Mouse (Mus musculus) CH12.LX (cell line): ENCODE measurements around the gene Cldnd2. TPM values are rescaled to one million over a fixed set of nuclear protein-coding genes. Genes with fewer than 3 reads are reported as not detected.

ENCODE experiments used
- DNase-seq: peaks from one replicate; pipeline ENCODE4 v3.0.0-alpha.2; 2013; ENCODE audit errors: extremely low read depth
- H3K27ac ChIP-seq: 2 replicates; pipeline ENCODE4 v1.5.1; 2012; ENCODE audit warnings: low read depth, mild to moderate bottlenecking, control low read depth, moderate library complexity; ENCODE audit not compliant: insufficient read depth
- H3K27me3 ChIP-seq: replicated peaks from 2 replicates; pipeline ENCODE3; 2012; ENCODE audit warnings: inconsistent platforms
- H3K36me3 ChIP-seq, 2 experiments: replicated peaks in 1 of 2; 2 replicates each; pipeline versions ENCODE3 to v1.6.1; 2012; ENCODE audit warnings: inconsistent platforms in 1 of 2, low read length in 1 of 2, mild to moderate bottlenecking in 1 of 2, mixed read lengths in 1 of 2, moderate library complexity in 1 of 2; ENCODE audit not compliant: control insufficient read depth in 1 of 2, insufficient read depth in 1 of 2
- H3K4me1 ChIP-seq, 2 experiments: 2 replicates each; pipeline ENCODE4 v1.6.1; 2012; ENCODE audit warnings: inconsistent platforms in 1 of 2, moderate library complexity in 1 of 2; ENCODE audit not compliant: insufficient read depth in 2 of 2, control insufficient read depth in 1 of 2
- H3K4me2 ChIP-seq: 2 replicates; pipeline ENCODE4 v1.6.1; 2012; ENCODE audit warnings: low read depth, mild to moderate bottlenecking, control low read depth; ENCODE audit not compliant: poor library complexity, insufficient read depth, severe bottlenecking
- H3K4me3 ChIP-seq, 3 experiments: fragments of 150-350 bp in 1 of 3; sonication (generic) in 1 of 3; replicated peaks in 1 of 3; 2 replicates each; pipeline versions ENCODE3 to v1.5.1; 2011 to 2012; ENCODE audit warnings: low read depth in 2 of 3, low read length in 2 of 3, mild to moderate bottlenecking in 2 of 3, moderate library complexity in 2 of 3, control low read depth in 1 of 3, improper control_type of control experiment in 1 of 3, inconsistent platforms in 1 of 3, mixed read lengths in 1 of 3; ENCODE audit not compliant: poor library complexity in 1 of 3
- H3K79me2 ChIP-seq: replicated peaks from 2 replicates; pipeline ENCODE4 v1.6.1; 2012; ENCODE audit warnings: mild to moderate bottlenecking, moderate library complexity; ENCODE audit not compliant: control insufficient read depth, poor library complexity, insufficient read depth, severe bottlenecking; ENCODE audit errors: extremely low read depth
- H3K9ac ChIP-seq: 2 replicates; pipeline ENCODE4 v1.6.1; 2012; ENCODE audit warnings: low read depth, mild to moderate bottlenecking, control low read depth, moderate library complexity; ENCODE audit not compliant: insufficient read depth
- H3K9me3 ChIP-seq: replicated peaks from 2 replicates; pipeline ENCODE3; 2012; ENCODE audit warnings: low read length, inconsistent platforms, mixed read lengths
- BHLHE40 ChIP-seq: IDR thresholded peaks from 2 replicates; pipeline ENCODE4 v1.6.1; 2011; ENCODE audit warnings: mild to moderate bottlenecking, low read depth, low read length, improper control_type of control experiment
- CHD2 ChIP-seq: IDR thresholded peaks from 2 replicates; pipeline ENCODE4 v1.6.1; 2011; ENCODE audit warnings: low read length, improper control_type of control experiment
- CTCF ChIP-seq, 2 experiments: IDR thresholded peaks in 1 of 2; conservative IDR thresholded peaks in 1 of 2; 2 replicates each; pipeline ENCODE4 v1.5.1; 2011 to 2012; ENCODE audit warnings: low read depth in 2 of 2, low read length in 2 of 2, improper control_type of control experiment in 1 of 2, inconsistent platforms in 1 of 2, mild to moderate bottlenecking in 1 of 2, moderate library complexity in 1 of 2
- ELF1 ChIP-seq: IDR thresholded peaks from 2 replicates; pipeline ENCODE4 v1.6.1; 2014; ENCODE audit warnings: low read depth, mild to moderate bottlenecking, inconsistent platforms, low read length, improper control_type of control experiment
- EP300 ChIP-seq: IDR thresholded peaks from 2 replicates; pipeline ENCODE4 v1.6.1; 2011; ENCODE audit warnings: low read length, improper control_type of control experiment
- ETS1 ChIP-seq: conservative IDR thresholded peaks from 2 replicates; pipeline ENCODE4 v1.6.1; 2012; ENCODE audit warnings: low read depth, mild to moderate bottlenecking, inconsistent platforms, low read length, improper control_type of control experiment, moderate library complexity
- GABPA ChIP-seq: IDR thresholded peaks from 2 replicates; pipeline ENCODE4 v1.6.1; 2012; ENCODE audit warnings: low read depth, low read length, improper control_type of control experiment, inconsistent platforms; ENCODE audit not compliant: insufficient replicate concordance
- IRF4 ChIP-seq: IDR thresholded peaks from 2 replicates; pipeline ENCODE4 v1.6.1; 2014; ENCODE audit warnings: low read depth, mild to moderate bottlenecking, inconsistent platforms, low read length, improper control_type of control experiment
- JUN ChIP-seq: IDR thresholded peaks from 2 replicates; pipeline ENCODE4 v1.6.1; 2011; ENCODE audit warnings: low read depth, mild to moderate bottlenecking, low read length, improper control_type of control experiment, moderate library complexity; ENCODE audit not compliant: insufficient read depth
- JUND ChIP-seq: conservative IDR thresholded peaks from 2 replicates; pipeline ENCODE4 v1.6.1; 2011; ENCODE audit warnings: low read depth, low read length, improper control_type of control experiment
- KAT2A ChIP-seq: IDR thresholded peaks from 2 replicates; pipeline ENCODE4 v1.6.1; 2012; ENCODE audit warnings: low read length, improper control_type of control experiment, inconsistent platforms; ENCODE audit not compliant: insufficient replicate concordance
- MAFK ChIP-seq: IDR thresholded peaks from 2 replicates; pipeline ENCODE4 v1.6.1; 2011; ENCODE audit warnings: low read length, improper control_type of control experiment; ENCODE audit not compliant: insufficient replicate concordance
- MAX ChIP-seq: IDR thresholded peaks from 2 replicates; pipeline ENCODE4 v1.6.1; 2011; ENCODE audit warnings: low read length, improper control_type of control experiment
- MAZ ChIP-seq: IDR thresholded peaks from 2 replicates; pipeline ENCODE4 v1.6.1; 2012; ENCODE audit warnings: low read depth, mild to moderate bottlenecking, inconsistent platforms, low read length, improper control_type of control experiment, moderate library complexity
- MEF2A ChIP-seq: IDR thresholded peaks from 2 replicates; pipeline ENCODE4 v1.6.1; 2014; ENCODE audit warnings: low read depth, mild to moderate bottlenecking, inconsistent platforms, low read length, improper control_type of control experiment, borderline replicate concordance
- MXI1 ChIP-seq: IDR thresholded peaks from 2 replicates; pipeline ENCODE4 v1.6.1; 2011; ENCODE audit warnings: mild to moderate bottlenecking, low read depth, low read length, improper control_type of control experiment
- NELFE ChIP-seq: IDR thresholded peaks from 2 replicates; pipeline ENCODE4 v1.6.1; 2011; ENCODE audit warnings: low read depth, low read length, improper control_type of control experiment
- NRF1 ChIP-seq: IDR thresholded peaks from 2 replicates; pipeline ENCODE4 v1.6.1; 2014; ENCODE audit warnings: low read depth, mild to moderate bottlenecking, inconsistent platforms, low read length, improper control_type of control experiment, moderate library complexity
- PAX5 ChIP-seq: IDR thresholded peaks from 2 replicates; pipeline ENCODE4 v1.6.1; 2012; ENCODE audit warnings: low read length, inconsistent platforms, mixed read lengths
- RCOR1 ChIP-seq: conservative IDR thresholded peaks from 2 replicates; pipeline ENCODE4 v1.6.1; 2012; ENCODE audit warnings: low read depth, mild to moderate bottlenecking, inconsistent platforms, low read length, improper control_type of control experiment
- SIN3A ChIP-seq: IDR thresholded peaks from 2 replicates; pipeline ENCODE4 v1.6.1; 2012; ENCODE audit warnings: low read length, improper control_type of control experiment, inconsistent platforms
- SMC3 ChIP-seq: IDR thresholded peaks from 2 replicates; pipeline ENCODE4 v1.6.1; 2011; ENCODE audit warnings: low read depth, low read length, improper control_type of control experiment
- TBP ChIP-seq: conservative IDR thresholded peaks from 2 replicates; pipeline ENCODE4 v1.6.1; 2011; ENCODE audit warnings: low read depth, low read length, improper control_type of control experiment
- ZC3H11A ChIP-seq: IDR thresholded peaks from 2 replicates; pipeline ENCODE4 v1.6.1; 2012; ENCODE audit warnings: low read depth, mild to moderate bottlenecking, inconsistent platforms, low read length, improper control_type of control experiment
- ZMIZ1 ChIP-seq: IDR thresholded peaks from 2 replicates; pipeline ENCODE4 v1.6.1; 2012; ENCODE audit warnings: low read depth, mild to moderate bottlenecking, inconsistent platforms, low read length, improper control_type of control experiment
- dilution Hi-C: fragments of 300-500 bp; cut with MboI; formaldehyde crosslinking; loops from 2 replicates; pipeline ENCODE4 v1.14.3; 2020; ENCODE audit warnings: low sequenced_read_pairs; ENCODE audit not compliant: extremely low pct_unique_long_range_greater_than_20kb, extremely low pct_ligation_motif_present
- in situ Hi-C: fragments of 300-500 bp; cut with MboI; formaldehyde crosslinking; loops from 3 replicates; pipeline ENCODE4 v1.14.3; 2019; ENCODE audit warnings: low sequenced_read_pairs, low pct_ligation_motif_present, low pct_unique_long_range_greater_than_20kb, mixed read lengths
- polyA plus RNA-seq: library from polyadenylated mRNA; unstranded; fragments of >175 nt; gene quantifications from 2 replicates; pipeline ENCODE4 v1.2.1, GENCODE M21; 2012; ENCODE audit warnings: low read depth; ENCODE audit not compliant: insufficient read length
- total RNA-seq, 2 experiments: library from RNA; depleted of rRNA; stranded (reverse); fragments of 300-350 nt in 1 of 2; fragments of >200 nt in 1 of 2; gene quantifications; 2 replicates each; pipeline ENCODE4 v1.2.3; 2012 to 2014

Cldnd2 gene
- total and polyA plus RNA-seq, 3 experiments, result not detected

GRCm38 (mm10) chr7:43429500-43429899 is 11.1 kb upstream of the Cldnd2 start:
- Histone ChIP-seq H3K4me3 (no peak overlapping the region), H3K9me3 (peaks cover 11% of the 10 kb centered on the region)
- TF ChIP-seq SIN3A (no peak), IRF4 (no peak), MAZ (no peak), JUN (no peak), CTCF (conservative IDR thresholded peaks at IDR 0.05 in 1 of 2, IDR thresholded peaks at IDR 0.05 in 1 of 2; ENCODE audit: low read depth in 2 of 2, low read length in 2 of 2) (no peak), MXI1 (no peak), KAT2A (no peak), ETS1 (no peak), ZMIZ1 (no peak), PAX5 (no peak), TBP (no peak), SMC3 (no peak), BHLHE40 (no peak), EP300 (no peak), JUND (no peak), NRF1 (no peak), GABPA (no peak), ELF1 (no peak)
- TF ChIP-seq, all 38 proteins: peak for 0
- dilution Hi-C loops, result no loop called here
- in situ Hi-C loops, result loop anchor here (10.0 kb wide), 1 partner anchor 75 kb away; the partner anchor contains the start of gene Siglecf
- H3K4me1 ChIP-seq, result peaks cover 0 to 3% of the 10 kb centered on the region in 2 experiments; a peak in 1 of 4 replicates
- no peaks in the 10 kb centered on the region for H3K36me3 ChIP-seq
- H3K27me3 ChIP-seq, result peaks cover 4% of the 10 kb centered on the region
- H3K79me2 ChIP-seq, result no peaks in the 10 kb centered on the region
- no peak for DNase-seq
- H3K9ac ChIP-seq, result no peak overlapping the region
- H3K4me2 ChIP-seq, result no peak overlapping the region
- H3K27ac ChIP-seq, result no peak overlapping the region

GRCm38 (mm10) chr7:43432891-43433290 is 7.7 kb upstream of the Cldnd2 start:
- no peaks in the 10 kb centered on the region for H3K36me3 ChIP-seq
- TF ChIP-seq CTCF (conservative IDR thresholded peaks at IDR 0.05 in 1 of 2, IDR thresholded peaks at IDR 0.05 in 1 of 2; ENCODE audit: low read depth in 2 of 2, low read length in 2 of 2), result no peak
- no peak for TF ChIP-seq SMC3
- no peak for TF ChIP-seq ZC3H11A
- TF ChIP-seq RCOR1, result no peak
- TF ChIP-seq ETS1, result no peak
- TF ChIP-seq MEF2A, result no peak
- TF ChIP-seq PAX5, result no peak
- TF ChIP-seq NELFE, result no peak
- no peak for TF ChIP-seq MAX
- TF ChIP-seq ZMIZ1, result no peak
- no peak for TF ChIP-seq CHD2
- TF ChIP-seq MAFK, result no peak
- no peak overlapping the region for H3K4me3 ChIP-seq
- DNase-seq, result no peak
- in situ Hi-C loops (no loop called here), dilution Hi-C loops (no loop called here)
- peaks cover 7% of the 10 kb centered on the region for H3K9me3 ChIP-seq
- peaks cover 4% of the 10 kb centered on the region for H3K27me3 ChIP-seq
- no peaks in the 10 kb centered on the region; a peak in 1 of 4 replicates for H3K4me1 ChIP-seq
- H3K27ac ChIP-seq, result no peak overlapping the region
- H3K4me2 ChIP-seq, result no peak overlapping the region
- H3K9ac ChIP-seq, result no peak overlapping the region
- no peaks in the 10 kb centered on the region for H3K79me2 ChIP-seq
